27 mouse cellular contexts compared by ENCODE assay signal in genomic region chr15:98418096-98418495, GRCm38 (mm10). TPM values are rescaled to one million over a fixed set of nuclear protein-coding genes. Genes with fewer than 3 reads are reported as not detected.
"Had no signal": no experiment of that assay in that cellular context is flagged by ENCODE, and none has a peak within 500 bp of the region (broad histone marks: within the 10 kb centered on the region; RNA-seq: fewer than 3 reads in every experiment).

No protein-coding gene starts in this region.

- H3K27me3 ChIP-seq: liver, embryonic 13.5 days; liver, embryonic 15.5 days; lung, embryonic 15.5 days; neural tube, embryonic 13.5 days; neural tube, embryonic 15.5 days had no signal

- H3K4me2 ChIP-seq: liver, embryonic 11.5 days; liver, embryonic 13.5 days; liver, embryonic 15.5 days; lung, embryonic 15.5 days; midbrain, embryonic 11.5 days; neural tube, embryonic 13.5 days; neural tube, embryonic 15.5 days had no signal

- H3K36me3 ChIP-seq: liver, embryonic 13.5 days; liver, embryonic 15.5 days; lung, embryonic 15.5 days; neural tube, embryonic 13.5 days; neural tube, embryonic 15.5 days had no signal

- H3K4me3 ChIP-seq: liver, embryonic 13.5 days; liver, embryonic 15.5 days; lung, embryonic 15.5 days; megakaryocyte, embryonic 14.5 days; myocyte; neural tube, embryonic 13.5 days; neural tube, embryonic 15.5 days had no signal

- H3K9me3 ChIP-seq: liver, embryonic 13.5 days; liver, embryonic 15.5 days; lung, embryonic 15.5 days; megakaryocyte, embryonic 14.5 days; neural tube, embryonic 13.5 days; neural tube, embryonic 15.5 days had no signal

- H3K4me1 ChIP-seq: liver, embryonic 13.5 days; liver, embryonic 15.5 days; lung, embryonic 15.5 days; megakaryocyte, embryonic 14.5 days; neural tube, embryonic 13.5 days; neural tube, embryonic 15.5 days had no signal

- DNase-seq: liver, embryonic 13.5 days; liver, postnatal 0 days; midbrain, embryonic 14.5 days; retina, postnatal 1 day; right cerebral cortex, adult 18-20 months; right cerebral cortex, postnatal 25 days; right cerebral cortex, postnatal 4 days; spleen, adult 18-20 months; thymus, adult 18-20 months; thymus, postnatal 14 days; thymus, postnatal 4 days had no signal

- H3K9ac ChIP-seq: liver, embryonic 13.5 days; liver, embryonic 15.5 days; liver, postnatal 0 days; lung, embryonic 15.5 days; neural tube, embryonic 13.5 days; neural tube, embryonic 15.5 days had no signal

- ATAC-seq: liver, postnatal 0 days; midbrain, embryonic 16.5 days had no signal

- H3K27ac ChIP-seq: liver, embryonic 13.5 days; liver, embryonic 15.5 days; lung, embryonic 15.5 days; macrophage; neural tube, embryonic 13.5 days; neural tube, embryonic 15.5 days had no signal

RNA-seq across cellular contexts. Expression of gene Olfr282, which starts 12.9 kb away (rescaled TPM):
- polyA plus RNA-seq: liver, embryonic 11.5 days; liver, embryonic 13.5 days; liver, embryonic 15.5 days; liver, postnatal 0 days; lung, embryonic 15.5 days; macrophage; midbrain, embryonic 11.5 days; midbrain, embryonic 14.5 days; midbrain, embryonic 16.5 days; myocyte; neural tube, embryonic 11.5 days; neural tube, embryonic 13.5 days; neural tube, embryonic 15.5 days; small intestine, adult 2 months; stomach, embryonic 14.5 days; stomach, embryonic 16.5 days; thymus, postnatal 0 days; urinary bladder, adult 2 months had no signal

RNA-seq across cellular contexts. Expression of gene Olfr281, which starts 34.3 kb away (rescaled TPM):
- polyA plus RNA-seq: liver, embryonic 11.5 days; liver, embryonic 13.5 days; liver, embryonic 15.5 days; liver, postnatal 0 days; lung, embryonic 15.5 days; macrophage; midbrain, embryonic 11.5 days; midbrain, embryonic 14.5 days; midbrain, embryonic 16.5 days; myocyte; neural tube, embryonic 11.5 days; neural tube, embryonic 13.5 days; neural tube, embryonic 15.5 days; small intestine, adult 2 months; stomach, embryonic 14.5 days; stomach, embryonic 16.5 days; thymus, postnatal 0 days; urinary bladder, adult 2 months had no signal

RNA-seq across cellular contexts. Expression of gene Olfr283, which starts 37.4 kb away (rescaled TPM):
- polyA plus RNA-seq: liver, embryonic 11.5 days; liver, embryonic 13.5 days; liver, embryonic 15.5 days; liver, postnatal 0 days; lung, embryonic 15.5 days; macrophage; midbrain, embryonic 11.5 days; midbrain, embryonic 14.5 days; midbrain, embryonic 16.5 days; myocyte; neural tube, embryonic 11.5 days; neural tube, embryonic 13.5 days; neural tube, embryonic 15.5 days; small intestine, adult 2 months; stomach, embryonic 14.5 days; stomach, embryonic 16.5 days; thymus, postnatal 0 days; urinary bladder, adult 2 months had no signal

RNA-seq across cellular contexts. Expression of gene OR5BS1P, which starts 51.6 kb away (rescaled TPM):
- polyA plus RNA-seq: liver, embryonic 11.5 days; liver, embryonic 13.5 days; liver, embryonic 15.5 days; liver, postnatal 0 days; lung, embryonic 15.5 days; macrophage; midbrain, embryonic 11.5 days; midbrain, embryonic 14.5 days; midbrain, embryonic 16.5 days; myocyte; neural tube, embryonic 11.5 days; neural tube, embryonic 13.5 days; neural tube, embryonic 15.5 days; small intestine, adult 2 months; stomach, embryonic 14.5 days; stomach, embryonic 16.5 days had no signal
